Mouse (Mus musculus): ENCODE data around the gene Prkce. TPM values are rescaled to one million over a fixed set of nuclear protein-coding genes. Genes with fewer than 3 reads are reported as not detected.

The Prkce gene
- total RNA-seq, 2 experiments from 2014 or later, result 9.3 to 10.2 TPM

DNA sequence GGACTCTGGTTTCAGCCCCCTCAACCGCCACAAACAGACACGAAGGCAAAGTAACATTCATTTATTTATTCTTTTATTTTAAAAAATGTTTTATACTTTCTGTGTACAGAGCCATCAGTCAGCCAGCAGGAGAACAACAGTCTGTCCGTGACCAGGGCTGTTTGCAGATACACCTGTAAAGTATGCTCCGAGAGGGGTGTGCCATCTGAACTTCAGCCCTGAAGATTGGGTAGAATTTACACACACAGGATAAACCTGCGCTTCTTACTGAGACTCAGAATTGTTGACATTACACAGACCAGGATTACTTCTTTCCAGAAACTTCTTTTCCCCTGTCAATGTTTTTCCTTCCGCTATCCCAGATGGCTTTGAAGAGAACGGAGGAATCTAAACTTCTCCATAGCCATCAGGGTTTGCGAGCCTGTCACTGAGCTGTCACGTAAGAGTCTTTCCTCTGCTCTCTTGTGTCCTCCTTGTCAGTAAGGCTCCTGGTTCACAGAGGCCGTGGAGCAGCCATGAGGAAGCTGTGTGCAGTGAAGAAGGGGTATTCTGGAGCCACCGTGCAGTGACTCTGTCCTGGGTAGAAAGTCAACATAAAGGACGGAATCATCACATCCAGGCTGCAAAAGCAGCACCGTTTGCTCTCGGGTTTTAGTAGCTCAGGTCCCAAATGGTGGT lies 286.2 kb downstream of the Prkce start:
- Histone ChIP-seq H3K27ac (no peak overlapping the region), H3K4me3 (no peak overlapping the region)
- intact Hi-C loops (cut with DNase I), result no loop called here
- no peak for TF ChIP-seq CTCF (IDR thresholded peaks at IDR 0.05)
- DNase-seq, result no peak

DNA sequence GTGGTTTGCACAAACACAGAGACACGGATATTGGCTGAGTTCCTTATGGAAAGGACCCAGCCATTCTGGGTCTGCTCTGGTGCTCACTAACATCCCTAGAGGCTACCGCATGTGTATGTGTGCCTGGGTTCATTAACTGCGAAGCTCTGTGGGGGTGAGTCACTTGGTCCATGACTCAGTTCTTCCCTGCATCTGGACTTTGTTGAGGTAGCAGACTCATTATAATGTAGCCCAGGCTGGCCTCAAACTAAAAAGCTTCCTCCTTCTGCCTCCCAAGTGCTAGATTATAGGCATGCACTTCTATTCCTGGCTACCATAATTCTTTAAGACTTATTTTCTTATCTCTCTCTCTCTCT lies 286.7 kb downstream of the Prkce start:
- no peak for TF ChIP-seq CTCF (IDR thresholded peaks at IDR 0.05)
- intact Hi-C loops (cut with DNase I), result no loop called here
- DNase-seq, result no peak
- no peak overlapping the region for H3K27ac ChIP-seq
- H3K4me3 ChIP-seq, result no peak overlapping the region

GRCm38 (mm10) chr17:86456512-86456911 lies 288.9 kb downstream of the Prkce start:
- no peak for DNase-seq
- no peak for TF ChIP-seq CTCF (IDR thresholded peaks at IDR 0.05)
- Histone ChIP-seq H3K27ac (no peak overlapping the region), H3K4me3 (no peak overlapping the region)
- intact Hi-C loops (cut with DNase I), result no loop called here

DNA sequence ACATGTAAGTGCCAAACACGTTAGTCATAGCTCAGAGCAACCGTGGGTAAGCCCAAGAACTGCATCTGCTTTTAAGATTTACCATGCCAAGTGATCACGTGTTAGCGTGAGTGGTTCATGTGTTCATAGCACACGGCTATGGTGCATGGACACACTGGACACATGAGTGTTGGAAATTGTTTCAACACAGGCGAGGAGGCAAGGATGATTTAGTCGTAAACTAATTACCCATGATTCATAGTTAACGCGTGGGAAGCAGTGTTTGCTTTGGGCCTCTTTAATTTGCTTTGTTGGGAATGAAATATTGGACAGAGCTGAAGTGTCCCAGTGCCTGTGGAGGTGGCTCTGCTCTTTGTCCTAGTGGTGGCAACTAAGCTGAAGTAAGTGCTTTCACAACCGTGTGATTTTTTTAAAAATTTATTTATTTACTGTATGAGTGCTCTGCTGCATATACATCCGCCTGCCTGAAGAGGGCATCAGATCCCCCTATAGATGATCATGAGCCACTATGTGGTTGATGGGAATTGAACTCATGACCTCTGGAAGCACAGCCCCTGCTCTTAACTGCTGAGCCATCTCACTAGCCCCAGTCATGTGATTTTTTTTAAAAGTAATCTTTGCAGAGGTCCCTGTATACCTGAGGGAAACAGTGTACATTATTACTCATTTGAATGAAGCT lies 290.9 kb downstream of the Prkce start:
- intact Hi-C loops (cut with DNase I), result no loop called here
- peak; percentile 28; the same call in 1 of the 2 replicates for TF ChIP-seq CTCF (IDR thresholded peaks at IDR 0.05)
- H3K4me3 ChIP-seq, result no peak overlapping the region
- no peak overlapping the region for H3K27ac ChIP-seq
- DNase-seq, result no peak

GRCm38 (mm10) chr17:86460645-86461430 lies 293.3 kb downstream of the Prkce start:
- intact Hi-C loops (cut with DNase I), result no loop called here
- no peak for DNase-seq
- no peak for TF ChIP-seq CTCF (IDR thresholded peaks at IDR 0.05)
- no peak overlapping the region for H3K4me3 ChIP-seq
- H3K27ac ChIP-seq, result no peak overlapping the region

DNA sequence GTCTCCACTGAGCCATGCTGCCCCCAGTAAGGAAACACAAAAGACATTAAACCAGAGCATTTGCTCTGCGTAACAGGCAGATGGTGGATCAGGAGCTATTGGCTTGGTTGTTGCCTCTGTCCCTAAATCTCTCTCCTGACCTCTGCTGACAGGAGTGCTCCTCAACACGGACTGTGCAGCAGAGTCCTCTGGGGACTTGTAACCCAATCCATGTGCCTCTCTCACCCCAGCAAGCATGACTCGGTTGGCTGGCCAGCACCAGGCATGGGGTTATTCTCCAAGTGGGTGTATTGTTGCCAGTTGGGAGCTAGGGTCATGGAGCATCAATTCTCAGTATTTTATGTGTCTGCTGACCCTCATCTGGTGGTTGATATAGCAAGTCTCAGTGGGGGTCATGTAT lies 295.8 kb downstream of the Prkce start:
- H3K27ac ChIP-seq, result no peak overlapping the region
- H3K4me3 ChIP-seq, result no peak overlapping the region
- TF ChIP-seq CTCF (IDR thresholded peaks at IDR 0.05), result no peak
- intact Hi-C loops (cut with DNase I), result no loop called here
- peak; percentile 49 for DNase-seq

GRCm38 (mm10) chr17:86464197-86464596 lies 296.6 kb downstream of the Prkce start:
- no peak for DNase-seq
- intact Hi-C loops (cut with DNase I), result no loop called here
- no peak overlapping the region for H3K27ac ChIP-seq
- TF ChIP-seq CTCF (IDR thresholded peaks at IDR 0.05), result no peak
- H3K4me3 ChIP-seq, result no peak overlapping the region

DNA sequence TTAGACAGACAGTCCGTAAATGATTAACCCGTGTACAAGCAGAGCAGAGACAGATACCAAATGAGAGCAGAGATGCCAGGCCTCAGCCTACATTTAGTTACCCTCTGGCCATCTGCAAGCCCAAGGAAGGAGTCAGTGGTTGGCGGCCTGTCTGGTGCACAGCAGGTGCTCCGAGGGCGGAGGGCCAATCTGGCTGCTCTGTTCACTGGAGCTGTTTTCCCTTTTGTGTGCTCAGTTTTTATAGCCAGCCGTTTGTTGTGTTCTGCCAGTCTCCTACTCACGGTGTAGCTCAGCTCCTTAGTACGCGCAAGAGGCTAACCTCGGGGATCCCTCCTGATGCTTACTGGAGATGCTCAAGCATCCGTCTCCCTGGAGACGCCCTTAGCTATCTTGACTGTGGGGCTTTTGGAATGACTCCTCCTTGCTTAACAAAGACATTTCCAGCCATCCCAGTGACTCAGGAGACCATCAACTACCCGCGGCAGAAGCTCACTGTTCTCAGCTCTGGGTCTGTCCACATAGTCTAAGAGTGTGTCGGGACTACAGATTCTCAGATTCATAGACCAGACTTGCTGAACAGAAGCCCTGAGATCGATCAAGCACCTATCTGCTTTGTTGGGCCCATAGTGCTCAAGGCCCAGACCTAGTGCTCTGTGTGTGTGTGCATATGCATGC lies 297.2 kb downstream of the Prkce start:
- no peak for TF ChIP-seq CTCF (IDR thresholded peaks at IDR 0.05)
- Histone ChIP-seq H3K27ac (no peak overlapping the region), H3K4me3 (no peak overlapping the region)
- no peak for DNase-seq
- intact Hi-C loops (cut with DNase I), result no loop called here

GRCm38 (mm10) chr17:86465865-86466264 lies 298.3 kb downstream of the Prkce start:
- intact Hi-C loops (cut with DNase I), result no loop called here

GRCm38 (mm10) chr17:86466412-86466811 lies 298.8 kb downstream of the Prkce start:
- intact Hi-C loops (cut with DNase I), result no loop called here
- H3K4me3 ChIP-seq, result no peak overlapping the region
- no peak for TF ChIP-seq CTCF (IDR thresholded peaks at IDR 0.05)
- DNase-seq, result no peak
- no peak overlapping the region for H3K27ac ChIP-seq

More at GRCm38 (mm10) chr17:86465865-86466264, 298.3 kb downstream of the Prkce start:
- TF ChIP-seq CTCF (IDR thresholded peaks at IDR 0.05), result no peak
- Histone ChIP-seq H3K4me3 (no peak overlapping the region), H3K27ac (no peak overlapping the region)
- no peak for DNase-seq

DNA sequence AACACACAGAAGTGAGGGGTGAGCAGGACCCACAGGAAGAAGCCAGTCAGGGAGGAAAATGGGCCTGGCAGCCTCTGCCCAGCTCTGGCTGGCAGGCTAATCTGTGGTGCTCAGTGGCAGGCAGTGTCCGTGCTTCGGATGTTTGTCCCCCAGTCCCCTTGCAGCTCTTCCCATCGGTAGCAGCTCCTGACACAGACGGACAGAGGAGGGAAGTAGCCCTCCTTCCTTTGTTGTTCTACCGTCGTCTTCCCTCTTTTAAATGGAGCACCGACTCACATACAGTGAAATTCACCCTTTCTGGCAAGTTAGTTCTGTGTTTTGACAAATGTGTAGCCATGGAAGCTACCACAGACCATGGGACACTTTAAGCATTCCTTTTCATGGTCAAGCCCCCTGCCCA lies 299.3 kb downstream of the Prkce start:
- no peak overlapping the region for H3K27ac ChIP-seq
- intact Hi-C loops (cut with DNase I), result no loop called here
- H3K4me3 ChIP-seq, result no peak overlapping the region
- no peak for TF ChIP-seq CTCF (IDR thresholded peaks at IDR 0.05)
- no peak for DNase-seq

GRCm38 (mm10) chr17:86467291-86467898 lies 299.8 kb downstream of the Prkce start:
- intact Hi-C loops (cut with DNase I), result no loop called here
- no peak for TF ChIP-seq CTCF (IDR thresholded peaks at IDR 0.05)
- Histone ChIP-seq H3K4me3 (no peak overlapping the region), H3K27ac (no peak overlapping the region)
- DNase-seq, result no peak

Data from gastrocnemius, adult 2 months (tissue).